Mouse (Mus musculus): ENCODE data around the gene Gucy2d.

The Gucy2d gene

GRCm38 (mm10) chr7:98490911-98491310 is 50.7 kb downstream of the Gucy2d start:
- no peak for DNase-seq

- peak; percentile 10 for DNase-seq
Measured at GRCm38 (mm10) chr7:98491451-98492200, 51.4 kb downstream of the Gucy2d start.

- DNase-seq = peak; percentile 18
Measured at GRCm38 (mm10) chr7:98492331-98492730, 52.1 kb downstream of the Gucy2d start.

- DNase-seq = peak; percentile 56
Measured at GRCm38 (mm10) chr7:98493307-98493706, 53.1 kb downstream of the Gucy2d start.

DNA sequence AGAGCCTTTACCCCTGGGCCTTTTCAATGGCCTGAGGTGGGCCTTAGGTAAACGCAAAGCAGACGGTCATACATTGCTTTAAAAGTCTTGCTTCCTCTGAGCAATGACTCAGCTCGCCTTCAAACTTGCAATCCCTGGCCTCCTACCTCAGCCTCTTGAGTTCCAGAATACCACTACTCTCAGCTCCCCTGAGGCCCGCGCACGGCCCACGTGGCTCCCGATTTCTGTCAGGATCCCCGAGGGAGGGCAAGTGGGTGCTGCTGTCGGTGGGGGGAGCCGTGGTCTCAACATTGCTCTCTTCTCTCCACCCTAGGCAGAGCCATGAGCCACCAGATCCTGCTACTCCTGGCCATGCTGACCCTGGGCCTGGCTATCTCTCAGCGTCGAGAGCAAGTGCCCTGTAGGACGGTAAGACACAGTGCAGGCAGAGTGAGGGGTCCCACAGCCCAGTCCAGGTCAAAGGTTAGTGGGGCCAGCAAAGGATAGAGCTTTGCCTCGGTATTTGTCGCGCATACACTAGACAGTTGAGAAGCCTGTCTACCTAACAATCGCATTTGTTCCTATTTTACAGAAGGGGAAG is 53.8 kb downstream of the Gucy2d start:
- DNase-seq = peak; percentile 23

- DNase-seq = peak; percentile 2
Measured at GRCm38 (mm10) chr7:98495591-98495990, 55.4 kb downstream of the Gucy2d start.

GRCm38 (mm10) chr7:98497451-98497850 is 57.2 kb downstream of the Gucy2d start:
- peak; percentile 3 for DNase-seq

- peak; percentile 9 for DNase-seq
Measured at GRCm38 (mm10) chr7:98498101-98498500, 57.9 kb downstream of the Gucy2d start.

GRCm38 (mm10) chr7:98498656-98499560 is 58.7 kb downstream of the Gucy2d start:
- no peak for DNase-seq

DNA sequence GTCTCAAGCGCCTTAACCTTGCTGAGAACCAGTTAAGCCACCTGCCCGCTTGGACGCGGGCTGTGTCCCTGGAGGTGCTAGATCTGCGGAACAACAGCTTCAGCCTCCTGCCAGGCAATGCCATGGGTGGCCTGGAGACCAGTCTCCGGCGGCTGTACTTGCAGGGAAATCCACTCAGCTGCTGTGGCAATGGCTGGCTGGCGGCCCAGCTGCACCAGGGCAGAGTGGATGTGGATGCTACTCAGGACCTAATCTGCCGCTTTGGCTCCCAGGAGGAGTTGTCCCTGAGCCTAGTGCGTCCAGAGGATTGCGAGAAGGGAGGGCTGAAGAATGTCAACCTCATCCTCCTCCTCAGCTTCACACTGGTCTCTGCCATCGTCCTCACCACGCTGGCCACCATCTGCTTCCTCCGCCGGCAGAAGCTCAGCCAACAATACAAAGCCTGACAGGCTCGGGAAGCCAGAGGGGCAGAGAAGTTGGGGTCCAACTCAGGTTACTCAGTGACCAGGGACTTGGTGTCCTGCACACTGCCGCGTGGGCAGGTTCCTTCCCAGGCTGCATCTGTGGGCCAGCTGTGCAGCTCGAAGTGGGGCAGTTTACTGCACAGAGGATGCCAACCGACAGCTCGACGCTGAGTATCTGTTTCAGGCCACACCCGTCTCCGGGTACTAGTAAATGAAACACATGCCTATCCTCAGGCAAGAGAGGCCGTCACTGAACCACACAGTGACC is 59.5 kb downstream of the Gucy2d start:
- DNase-seq = peak; percentile 51

DNA sequence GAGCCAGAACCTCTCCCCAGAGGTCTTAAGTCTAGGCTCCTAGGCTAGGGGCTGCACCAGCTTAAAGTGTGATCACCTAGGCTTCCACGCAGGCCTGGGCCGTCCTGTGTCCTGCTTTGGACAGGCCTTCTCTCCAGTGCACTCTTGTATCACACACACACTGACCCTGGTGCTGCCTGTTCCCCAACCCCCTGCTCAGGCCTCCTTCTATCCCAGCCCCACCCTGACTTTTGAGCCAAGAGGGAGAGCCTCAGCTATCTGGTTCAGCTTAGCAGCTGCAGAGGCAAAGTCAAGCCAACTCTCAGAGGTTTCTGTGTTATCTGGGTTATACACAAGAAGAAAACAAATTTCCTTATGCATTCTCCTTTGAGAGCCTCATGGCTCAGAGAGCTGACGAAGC is 60.3 kb downstream of the Gucy2d start:
- DNase-seq = peak; percentile 77

DNA sequence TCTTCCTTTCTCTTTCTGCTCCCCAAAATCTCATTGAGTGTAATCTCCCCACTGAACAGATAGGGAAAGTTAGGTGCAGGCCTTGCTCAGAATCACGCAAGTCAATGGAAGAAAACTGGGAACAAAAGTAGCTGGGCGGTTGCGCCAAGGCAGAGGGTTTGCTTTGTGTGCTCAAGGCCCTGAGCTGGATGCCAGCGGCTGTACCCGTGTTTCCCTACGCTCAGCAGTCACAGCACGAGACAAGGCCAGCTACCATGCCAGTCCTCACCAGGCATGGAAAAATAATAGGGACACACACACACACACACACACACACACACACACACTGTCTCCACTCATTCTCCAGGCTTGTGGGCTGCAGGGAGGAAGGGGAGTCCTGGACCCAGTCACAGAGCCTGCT is 60.9 kb downstream of the Gucy2d start:
- no peak for DNase-seq

GRCm38 (mm10) chr7:98502921-98503320 is 62.7 kb downstream of the Gucy2d start:
- peak; percentile 31 for DNase-seq

GRCm38 (mm10) chr7:98503951-98504647 is 63.9 kb downstream of the Gucy2d start:
- DNase-seq = peak; percentile 83

GRCm38 (mm10) chr7:98504726-98505314 is 64.6 kb downstream of the Gucy2d start:
- DNase-seq = peak; percentile 64

GRCm38 (mm10) chr7:98505664-98506063 is 65.4 kb downstream of the Gucy2d start:
- peak; percentile 14 for DNase-seq

GRCm38 (mm10) chr7:98510961-98511958 is 71.0 kb downstream of the Gucy2d start:
- peak; percentile 7 for DNase-seq

DNA sequence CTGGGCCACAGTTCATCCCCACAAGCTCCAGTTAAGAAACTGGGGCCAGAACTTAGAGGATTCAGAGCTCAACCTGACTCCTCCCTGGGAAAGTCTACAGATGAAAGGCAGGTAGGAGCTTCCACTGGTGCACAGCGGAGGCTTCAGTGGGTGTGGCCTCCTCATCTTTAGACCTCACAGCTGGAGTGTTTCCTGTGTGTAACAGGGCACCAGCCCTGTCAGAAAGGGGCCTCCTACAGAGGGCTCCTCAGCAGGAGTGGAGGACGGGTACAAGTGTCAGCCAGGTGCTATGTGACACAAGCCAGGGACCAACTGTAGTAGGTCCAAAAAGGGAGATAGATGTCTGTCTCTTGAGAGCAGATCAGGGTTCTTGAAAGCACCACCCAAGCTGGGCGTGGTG is 73.0 kb downstream of the Gucy2d start:
- peak; percentile 6 for DNase-seq

- DNase-seq = peak; percentile 47
Measured at GRCm38 (mm10) chr7:98522576-98522975, 82.4 kb downstream of the Gucy2d start.

GRCm38 (mm10) chr7:98523070-98523812 is 83.0 kb downstream of the Gucy2d start:
- DNase-seq = peak; percentile 62

Data from kidney, postnatal 10 days (tissue).